Mouse (Mus musculus): ENCODE results near the gene Zfp322a. TPM values are rescaled to one million over a fixed set of nuclear protein-coding genes. Genes with fewer than 3 reads are reported as not detected.

Zfp322a gene
- total and polyA plus RNA-seq, 3 experiments, result 10.3 to 17.7 (median 10.3) TPM

- H3K9ac ChIP-seq (ENCODE audit: insufficient read depth, low read depth), result peak overlapping the region; percentile 60
- H3K79me2 ChIP-seq (replicated peaks; ENCODE audit: control insufficient read depth, extremely low read depth, insufficient read depth, poor library complexity, severe bottlenecking), result no peaks in the 10 kb centered on the region
- no peak overlapping the region; the same call in 1 of the 2 replicates for H3K27ac ChIP-seq (ENCODE audit: insufficient read depth, low read depth)
- TF ChIP-seq MAFK (IDR thresholded peaks at IDR 0.05; ENCODE audit: insufficient replicate concordance, low read length) (peak; percentile 97), MYC (IDR thresholded peaks at IDR 0.05; ENCODE audit: low read depth, low read length) (peak; percentile 77), NRF1 (IDR thresholded peaks at IDR 0.05; ENCODE audit: low read depth, low read length) (peak; percentile 66), JUND (conservative IDR thresholded peaks at IDR 0.05; ENCODE audit: low read depth, low read length) (0 out of 2 replicates have a peak, but pooled peaks have one; percentile 8), MEF2A (IDR thresholded peaks at IDR 0.05; ENCODE audit: borderline replicate concordance, low read depth, low read length) (0 out of 2 replicates have a peak, but pooled peaks have one; percentile 24), TBP (conservative IDR thresholded peaks at IDR 0.05; ENCODE audit: low read depth, low read length) (peak; percentile 100), SIN3A (IDR thresholded peaks at IDR 0.05; ENCODE audit: low read length) (peak; percentile 62; the same call in 1 of the 2 replicates), MAX (IDR thresholded peaks at IDR 0.05; ENCODE audit: low read length) (peak; percentile 58; the same call in 1 of the 2 replicates), BHLHE40 (IDR thresholded peaks at IDR 0.05; ENCODE audit: low read depth, low read length) (0 out of 2 replicates have a peak, but pooled peaks have one; percentile 10), CTCF (conservative IDR thresholded peaks at IDR 0.05 in 1 of 2, IDR thresholded peaks at IDR 0.05 in 1 of 2; ENCODE audit: low read depth in 2 of 2, low read length in 2 of 2) (no peak), ELF1 (IDR thresholded peaks at IDR 0.05; ENCODE audit: low read depth, low read length) (peak; percentile 94), KAT2A (IDR thresholded peaks at IDR 0.05; ENCODE audit: insufficient replicate concordance, low read length) (peak; percentile 71; the same call in 1 of the 2 replicates), HCFC1 (IDR thresholded peaks at IDR 0.05; ENCODE audit: low read depth, low read length) (no peak), ZC3H11A (IDR thresholded peaks at IDR 0.05; ENCODE audit: low read depth, low read length) (no peak), ZNF384 (IDR thresholded peaks at IDR 0.05; ENCODE audit: low read depth, low read length) (peak; percentile 96), GABPA (IDR thresholded peaks at IDR 0.05; ENCODE audit: insufficient replicate concordance, low read depth, low read length) (no peak), UBTF (IDR thresholded peaks at IDR 0.05; ENCODE audit: low read depth, low read length) (0 out of 2 replicates have a peak, but pooled peaks have one; percentile 46), E2F4 (IDR thresholded peaks at IDR 0.05; ENCODE audit: insufficient replicate concordance, low read depth, low read length) (peak; percentile 91; the same call in 1 of the 2 replicates)
- H3K4me2 ChIP-seq (ENCODE audit: insufficient read depth, low read depth, poor library complexity, severe bottlenecking), result peak overlapping the region; percentile 83
- peaks cover 3 to 15% of the 10 kb centered on the region in 2 experiments for H3K36me3 ChIP-seq (replicated peaks in 1 of 2; ENCODE audit: control insufficient read depth in 1 of 2, insufficient read depth in 1 of 2, low read length in 1 of 2)
- in situ Hi-C loops (cut with MboI; ENCODE audit: low pct_ligation_motif_present, low pct_unique_long_range_greater_than_20kb, low sequenced_read_pairs) (loop anchor here (5.0 kb wide), 1 partner anchor 121 kb away; no protein-coding TSS in a partner anchor), dilution Hi-C loops (cut with MboI; ENCODE audit: extremely low pct_ligation_motif_present, extremely low pct_unique_long_range_greater_than_20kb, low sequenced_read_pairs) (no loop called here)
- H3K4me1 ChIP-seq (ENCODE audit: control insufficient read depth in 1 of 2, insufficient read depth in 2 of 2), result peaks cover 0 to 8% of the 10 kb centered on the region in 2 experiments; a peak in 1 of 4 replicates
- peak; percentile 95 for DNase-seq (ENCODE audit: extremely low read depth)
- peaks cover 22% of the 10 kb centered on the region for H3K27me3 ChIP-seq (replicated peaks)
- H3K9me3 ChIP-seq (replicated peaks; ENCODE audit: low read length), result no peaks in the 10 kb centered on the region
- H3K4me3 ChIP-seq (replicated peaks in 1 of 3; ENCODE audit: low read depth in 2 of 3, low read length in 2 of 3, poor library complexity in 1 of 3), result peak overlapping the region; percentile 58 to 67 (median 61)
Observed at GRCm38 (mm10) chr13:23412630-23413521, 43.9 kb upstream of the Zfp322a start.

Data from CH12.LX (cell line).